Mouse (Mus musculus) lung, adult 2 months (tissue): ENCODE measurements around the gene Aspn.

Experiments
- CTCF ChIP-seq: fragments of 200-500 bp; IDR thresholded peaks from 2 replicates; pipeline ENCODE4 v1.5.1; 2011; ENCODE audit warnings: mild to moderate bottlenecking, low read length, control low read depth; ENCODE audit not compliant: insufficient read depth
- POLR2A ChIP-seq: fragments of 200-500 bp; IDR thresholded peaks from 2 replicates; pipeline ENCODE4 v1.6.1; 2011; ENCODE audit warnings: low read depth, mild to moderate bottlenecking, control low read depth, low read length, borderline replicate concordance; ENCODE audit errors: extremely low read depth

- TF ChIP-seq CTCF (no peak), POLR2A (no peak)
Measured at GRCm38 (mm10) chr13:49607714-49608113, 63.5 kb downstream of the Aspn start, which contains the start of gene Ogn.
